Comparison of ENCODE assay signal across 23 mouse cellular contexts in the genomic region with DNA sequence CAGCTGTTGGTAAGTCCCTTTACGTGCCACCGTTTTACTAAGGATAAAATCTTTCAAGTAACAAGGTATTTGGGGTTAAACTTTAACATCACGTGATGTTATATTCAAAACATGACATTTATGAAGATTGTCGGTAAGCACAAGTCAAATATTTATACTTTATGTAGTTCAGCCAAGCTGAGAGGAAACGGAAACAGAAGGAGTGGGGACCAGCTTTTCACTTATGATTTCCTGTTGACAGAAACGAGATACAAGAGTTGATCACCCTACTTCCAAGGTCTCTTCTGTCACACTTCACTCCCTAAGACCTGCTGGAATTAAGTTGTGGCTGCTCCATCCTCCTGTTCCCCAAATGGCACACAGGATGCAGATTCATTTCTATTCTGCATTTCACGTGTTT. TPM values are rescaled to one million over a fixed set of nuclear protein-coding genes. Genes with fewer than 3 reads are reported as not detected.
DNase-seq lines count a peak whose midpoint lies in the region; ATAC-seq and TF ChIP-seq lines count a peak whose summit lies in the region.
"Had no signal": no experiment of that assay in that cellular context is flagged by ENCODE, and none has a peak within 500 bp of the region (broad histone marks: within the 10 kb centered on the region; RNA-seq: fewer than 3 reads in every experiment).

No protein-coding gene starts in this region.

- H3K4me2 ChIP-seq in lung, embryonic 14.5 days = no peak overlapping the region
- H3K4me2 ChIP-seq: heart, embryonic 13.5 days; hindbrain, embryonic 13.5 days; intestine, embryonic 15.5 days; liver, embryonic 11.5 days; midbrain, embryonic 11.5 days had no signal

- 46% methylated on average over 7 of the region's 7 CpGs for WGBS in lung, embryonic 14.5 days
- 72% methylated on average over 7 of the region's 7 CpGs for WGBS in thymus, adult 2 months

- no peak for TF ChIP-seq POLR2A in thymus, adult 2 months (IDR thresholded peaks at IDR 0.05; ENCODE audit: control insufficient read depth, extremely low read depth, insufficient read depth, low read length, poor library complexity)

- no peak overlapping the region for H3K4me3 ChIP-seq in lung, embryonic 14.5 days (ENCODE audit: low read depth, low read length)
- H3K4me3 ChIP-seq in thymus, adult 2 months (ENCODE audit: control insufficient read depth, insufficient read depth, low read length) = no peak overlapping the region
- H3K4me3 ChIP-seq: forebrain, embryonic 10.5 days; heart, embryonic 13.5 days; hindbrain, embryonic 13.5 days; intestine, embryonic 15.5 days; left cerebral cortex, adult 2 months; limb, embryonic 10.5 days had no signal

- intact Hi-C loops in heart, postnatal 36 days (cut with DNase I) = no loop called here

- no peak overlapping the region for H3K9ac ChIP-seq in lung, embryonic 14.5 days
- H3K9ac ChIP-seq: forebrain, postnatal 0 days; heart, embryonic 13.5 days; hindbrain, embryonic 13.5 days; intestine, embryonic 15.5 days had no signal

- TF ChIP-seq CTCF in lung, embryonic 14.5 days (IDR thresholded peaks at IDR 0.05; ENCODE audit: low read depth) = no peak
- TF ChIP-seq CTCF in thymus, adult 2 months (IDR thresholded peaks at IDR 0.05; ENCODE audit: borderline replicate concordance, control insufficient read depth, extremely low read depth, insufficient read depth, low read length, poor library complexity) = no peak

- H3K36me3 ChIP-seq in lung, embryonic 14.5 days (ENCODE audit: insufficient read depth) = peaks cover 22% of the 10 kb centered on the region
- no peaks in the 10 kb centered on the region for H3K36me3 ChIP-seq in thymus, adult 2 months (ENCODE audit: control insufficient read depth, insufficient read depth, low read length)
- H3K36me3 ChIP-seq: intestine, embryonic 15.5 days had no signal

- no peaks in the 10 kb centered on the region for H3K27me3 ChIP-seq in lung, embryonic 14.5 days (ENCODE audit: insufficient read depth, low read length)
- no peaks in the 10 kb centered on the region for H3K27me3 ChIP-seq in thymus, adult 2 months (ENCODE audit: control insufficient read depth, insufficient read depth, low read length)
- H3K27me3 ChIP-seq: CH12.LX; heart, embryonic 13.5 days; hindbrain, embryonic 13.5 days; intestine, embryonic 15.5 days had no signal

- no peaks in the 10 kb centered on the region for H3K4me1 ChIP-seq in lung, embryonic 14.5 days (ENCODE audit: insufficient read depth)
- H3K4me1 ChIP-seq in thymus, adult 2 months (replicated peaks; ENCODE audit: control insufficient read depth, insufficient read depth, low read length) = peaks cover 3% of the 10 kb centered on the region; the same call in 1 of the 2 replicates
- H3K4me1 ChIP-seq: forebrain, embryonic 10.5 days; heart, embryonic 13.5 days; hindbrain, embryonic 13.5 days; intestine, embryonic 15.5 days; limb, embryonic 10.5 days had no signal

- peak overlapping the region; percentile 20; the same call in 1 of the 2 replicates for H3K27ac ChIP-seq in lung, embryonic 14.5 days (ENCODE audit: low read depth)
- H3K27ac ChIP-seq in thymus, adult 2 months (ENCODE audit: control insufficient read depth, insufficient read depth, low read length) = peak overlapping the region; percentile 70
- H3K27ac ChIP-seq: forebrain, embryonic 10.5 days; heart, embryonic 13.5 days; hindbrain, embryonic 13.5 days; intestine, embryonic 15.5 days; left cerebral cortex, adult 2 months; limb, embryonic 10.5 days had no signal

- DNase-seq in heart, adult 11 months = peak; percentile 83
- no peak for DNase-seq in heart, postnatal 36 days
- DNase-seq in lung, embryonic 14.5 days = no peak
- no peak for DNase-seq in lung, adult 18-20 months
- no peak for DNase-seq in thymus, adult 2 months
- DNase-seq in thymus, postnatal 36 days = no peak
- DNase-seq in ovary, adult 18-20 months (ENCODE audit: low spot score) = no peak
- DNase-seq in urinary bladder, postnatal 4 days (ENCODE audit: low spot score in 2 of 2) = no peak
- DNase-seq: cerebellum, adult 8-10 months; forebrain, postnatal 0 days; gastrocnemius, postnatal 36 days; kidney, postnatal 4 days; layer of hippocampus, adult 9-11 months had no signal

- ATAC-seq in lung, embryonic 14.5 days (ENCODE audit: insufficient read depth) = no peak
- ATAC-seq: forebrain, postnatal 0 days; intestine, embryonic 15.5 days had no signal

- no peaks in the 10 kb centered on the region for H3K9me3 ChIP-seq in lung, embryonic 14.5 days (ENCODE audit: low read depth, low read length)
- H3K9me3 ChIP-seq: forebrain, embryonic 10.5 days; heart, embryonic 13.5 days; hindbrain, embryonic 13.5 days; intestine, embryonic 15.5 days; limb, embryonic 10.5 days had no signal

RNA-seq across cellular contexts. Expression of a gene that starts 6.1 kb away (rescaled TPM):
- 10 to 100 TPM in 1 of 2 experiments, 1 to 10 TPM in 1; 8.7 to 10.5 TPM for total RNA-seq in heart, postnatal 36 days (2021)
- 56.4 and 58.1 TPM in 2 replicates for polyA plus RNA-seq in lung, embryonic 14.5 days (2014; fragmentation: Nextera tagmentation; extraction: Ambion mirVana)
- 5.3 and 5.8 TPM in 2 replicates for polyA plus RNA-seq in thymus, adult 2 months (2012; rRNA removed)

RNA-seq across cellular contexts. Expression of a gene that starts 18.8 kb away (rescaled TPM):
- 1 to 10 TPM; 3.1 to 4.6 TPM for total RNA-seq in heart, postnatal 36 days (2021)
- polyA plus RNA-seq in lung, embryonic 14.5 days (2014; fragmentation: Nextera tagmentation; extraction: Ambion mirVana) = 0.70 and 1.2 TPM in 2 replicates
- 1.6 and 2.3 TPM in 2 replicates for polyA plus RNA-seq in thymus, adult 2 months (2012; rRNA removed)
- total RNA-seq: MEL had no signal

RNA-seq across cellular contexts. Expression of a gene that starts 19.4 kb away (rescaled TPM):
- total RNA-seq in heart, postnatal 36 days (2021) = 10 to 100 TPM; 94.7 to 99.9 TPM
- polyA plus RNA-seq in lung, embryonic 14.5 days (2014; fragmentation: Nextera tagmentation; extraction: Ambion mirVana) = 87.1 and 89.0 TPM in 2 replicates
- polyA plus RNA-seq in thymus, adult 2 months (2012; rRNA removed) = 138 and 155 TPM in 2 replicates
